Mouse (Mus musculus) lung, postnatal 0 days (tissue): Measurements from ENCODE around the gene Olfr1472.
"Not testable (repeated sequence)": the region's sequence is repeated elsewhere in the genome, so short reads cannot be mapped to it uniquely, and the experiment has no call there.

ENCODE experiments used
- CTCF ChIP-seq: IDR thresholded peaks from 2 replicates; pipeline ENCODE4 v1.5.1; 2016; ENCODE audit warnings: antibody characterized with exemption, mild to moderate bottlenecking
- EP300 ChIP-seq: IDR thresholded peaks from 2 replicates; pipeline ENCODE4 v1.6.1; 2016; ENCODE audit warnings: antibody characterized with exemption, mild to moderate bottlenecking, control low read depth

GRCm38 (mm10) chr19:13469265-13469664 lies 13.4 kb upstream of the Olfr1472 start, which contains the start of gene Olfr1474:
- not testable (repeated sequence) for TF ChIP-seq EP300, CTCF
